9 mouse cellular contexts compared by ENCODE assay signal in genomic region chr10:42972504-42973172, GRCm38 (mm10).
DNase-seq lines count a peak whose midpoint lies in the region; ATAC-seq and TF ChIP-seq lines count a peak whose summit lies in the region.
"Had no signal": no experiment of that assay in that cellular context is flagged by ENCODE, and none has a peak within 500 bp of the region (broad histone marks: within the 10 kb centered on the region; RNA-seq: fewer than 3 reads in every experiment).

No protein-coding gene starts in this region.

- H3K9me3 ChIP-seq in forebrain, postnatal 0 days (ENCODE audit: low read length) = no peaks in the 10 kb centered on the region
- H3K9me3 ChIP-seq: limb, embryonic 12.5 days had no signal

- TF ChIP-seq CTCF in forebrain, postnatal 0 days (IDR thresholded peaks at IDR 0.05; ENCODE audit: low read depth) = peak; percentile 88

- peak; percentile 85 for DNase-seq in R1 (ENCODE audit: low read depth, low spot score)
- DNase-seq in cerebellum, adult 11-12 months = peak; percentile 28
- DNase-seq in forebrain, postnatal 0 days = peak; percentile 84
- peak; percentile 86 for DNase-seq in heart, postnatal 4 days
- peak; percentile 52 for DNase-seq in large intestine, adult 2 months (ENCODE audit: low read depth, low spot score)
- DNase-seq in lung, postnatal 4 days = peak; percentile 73 to 80
- DNase-seq in right cerebral cortex, postnatal 10 days (ENCODE audit: low spot score in 2 of 2) = peak; percentile 75 to 87

- no peak overlapping the region for H3K9ac ChIP-seq in forebrain, postnatal 0 days
- H3K9ac ChIP-seq: limb, embryonic 12.5 days had no signal

- H3K4me3 ChIP-seq in forebrain, postnatal 0 days (ENCODE audit: low read depth, low read length) = no peak overlapping the region
- H3K4me3 ChIP-seq: limb, embryonic 12.5 days had no signal

- H3K4me1 ChIP-seq in forebrain, postnatal 0 days (ENCODE audit: insufficient read depth) = 0 out of 2 replicates have a peak, but pooled peaks cover 8% of the 10 kb centered on the region

- WGBS in forebrain, postnatal 0 days = 34% methylated on average over 18 of the region's 18 CpGs
- WGBS in large intestine, adult 2 months = 24% methylated on average over 18 of the region's 18 CpGs

- ATAC-seq in forebrain, postnatal 0 days = peak; percentile 88
- no peak for ATAC-seq in activated CD4-positive, CD25-positive, alpha-beta regulatory T cell, adult 4 months

- H3K36me3 ChIP-seq in forebrain, postnatal 0 days (ENCODE audit: insufficient read depth) = no peaks in the 10 kb centered on the region
- H3K36me3 ChIP-seq: limb, embryonic 12.5 days had no signal

- 0 out of 2 replicates have a peak overlapping the region, but pooled peaks have one; percentile 8 for H3K4me2 ChIP-seq in forebrain, postnatal 0 days (ENCODE audit: low read depth)
- H3K4me2 ChIP-seq: limb, embryonic 12.5 days had no signal

- H3K27me3 ChIP-seq in forebrain, postnatal 0 days (ENCODE audit: insufficient read depth, low read length) = no peaks in the 10 kb centered on the region
- H3K27me3 ChIP-seq: limb, embryonic 12.5 days had no signal

- H3K27ac ChIP-seq in forebrain, postnatal 0 days (ENCODE audit: low read depth, low read length) = no peak overlapping the region
- H3K27ac ChIP-seq: limb, embryonic 12.5 days had no signal

Comparison
In these comparisons a context has a peak if more than half of its experiments do, and no peak if none do; other contexts are left out.
1. DNase-seq: peak in every context shown above with its lines; median percentile 86 in heart, postnatal 4 days; 85 in R1; 84 in forebrain, postnatal 0 days; 81 in right cerebral cortex, postnatal 10 days; 76 in lung, postnatal 4 days; 52 in large intestine, adult 2 months; 28 in cerebellum, adult 11-12 months.